Mouse (Mus musculus): ENCODE measurements around the gene Gpr21.
"Not testable (repeated sequence)": the region's sequence is repeated elsewhere in the genome, so short reads cannot be mapped to it uniquely, and the experiment has no call there.

Gene Gpr21

GRCm38 (mm10) chr2:37516030-37516710 is at the start of gene Gpr21:
Gene Gpr21, plus strand, starts transcription at chr2:37516332.
- DNase-seq (ENCODE audit: low read depth, low spot score) = peak; percentile 3

DNA sequence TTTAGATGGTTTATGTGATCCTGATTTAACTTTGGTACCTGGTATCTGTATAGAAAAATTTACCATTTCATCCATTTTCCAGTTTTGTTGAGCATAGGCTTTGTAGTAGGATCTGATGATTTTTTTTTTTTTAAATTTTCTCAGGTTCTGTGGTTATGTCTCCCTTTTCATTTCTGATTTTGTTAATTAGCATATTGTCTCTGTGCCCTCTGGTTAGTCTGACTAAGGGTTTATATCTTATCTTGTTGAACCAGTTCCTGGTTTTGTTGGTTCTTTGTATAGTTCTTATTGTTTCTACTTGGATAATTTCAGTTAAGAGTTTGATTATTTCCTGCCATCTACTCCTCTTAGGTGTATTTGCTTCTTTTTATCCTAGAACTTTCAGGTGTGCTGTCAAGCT is 36.6 kb upstream of the Gpr21 start:
- no peak for DNase-seq (ENCODE audit: low read depth, low spot score)

DNA sequence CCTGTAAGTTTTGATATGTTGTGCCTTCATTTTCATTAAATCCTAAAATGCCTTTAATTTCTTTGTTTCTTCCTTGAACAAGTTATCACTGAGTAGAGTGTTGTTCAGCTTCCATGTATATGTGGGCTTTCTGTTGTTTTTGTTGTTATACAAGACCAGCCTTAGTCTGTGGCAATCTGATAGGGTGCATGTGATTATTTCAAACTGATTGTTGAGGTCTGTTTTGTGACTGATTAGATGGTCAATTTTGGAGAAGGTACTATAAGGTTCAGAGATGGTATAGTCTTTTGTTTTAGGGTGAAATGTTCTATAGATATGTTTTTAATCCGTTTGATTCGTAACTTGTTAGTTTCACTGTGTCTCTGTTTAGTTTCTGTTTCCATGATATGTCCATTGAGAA is 36.1 kb upstream of the Gpr21 start:
- DNase-seq (ENCODE audit: low read depth, low spot score) = no peak

GRCm38 (mm10) chr2:37484165-37484564 is 32.0 kb upstream of the Gpr21 start:
- no peak for DNase-seq (ENCODE audit: low read depth, low spot score)

DNA sequence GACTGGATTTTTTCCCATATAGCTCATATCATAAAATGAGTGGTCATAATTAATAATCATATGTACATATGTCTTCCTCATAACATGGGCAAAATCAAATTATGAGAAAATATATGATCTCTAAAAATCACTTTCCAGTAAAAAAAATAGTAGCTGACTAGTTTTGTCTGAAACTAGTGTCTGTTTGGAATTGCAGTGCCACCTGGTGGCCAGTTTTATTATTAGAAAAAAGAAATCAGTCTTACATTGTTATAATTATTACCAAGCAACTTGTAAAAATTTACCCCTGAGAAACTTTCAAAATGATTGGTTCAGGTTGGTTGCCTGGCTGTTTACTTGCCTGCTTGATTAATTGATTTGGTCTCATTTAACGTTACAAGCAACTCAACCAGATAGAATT is 30.8 kb upstream of the Gpr21 start:
- DNase-seq (ENCODE audit: low read depth, low spot score) = peak; percentile 52

DNA sequence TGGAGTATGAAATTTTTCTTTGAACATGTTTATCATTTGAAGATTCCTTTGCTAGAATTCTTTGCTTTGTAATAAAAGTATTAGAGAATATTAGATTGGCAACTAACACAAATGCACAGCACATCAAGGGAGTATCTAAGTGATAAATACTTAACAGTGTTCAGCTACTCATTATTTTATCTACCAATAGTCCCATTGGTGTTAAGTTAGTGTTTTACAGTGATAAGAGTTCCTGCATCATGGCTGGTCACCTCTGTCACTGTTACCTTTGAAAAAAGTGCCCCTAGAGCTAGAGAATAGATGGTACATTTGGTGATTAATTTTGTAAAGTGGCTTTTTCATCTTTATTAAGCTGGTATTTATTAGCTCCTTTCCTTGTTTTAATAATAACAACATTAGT is 29.7 kb upstream of the Gpr21 start:
- DNase-seq (ENCODE audit: low read depth, low spot score) = no peak

DNA sequence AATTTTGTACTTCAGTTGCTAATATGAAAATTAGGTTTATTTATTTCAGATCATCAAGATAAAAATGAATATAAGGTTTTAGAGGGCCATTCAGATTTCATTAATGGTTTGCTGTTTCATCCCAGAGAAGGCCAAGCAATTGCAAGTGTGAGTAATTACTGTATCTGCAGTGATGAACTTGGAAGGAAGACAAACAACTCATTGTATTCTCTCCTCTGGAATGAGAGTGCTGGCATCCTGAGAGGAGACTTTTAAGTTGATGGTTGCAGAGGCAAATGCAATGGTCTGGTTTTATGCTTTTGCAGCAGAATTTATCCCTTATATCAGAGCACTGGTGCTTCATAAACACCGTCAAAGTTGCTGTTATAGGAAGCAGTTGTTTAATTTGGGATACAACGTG is 27.2 kb upstream of the Gpr21 start:
- no peak for DNase-seq (ENCODE audit: low read depth, low spot score)

GRCm38 (mm10) chr2:37497321-37497720 is 18.8 kb upstream of the Gpr21 start:
- no peak for DNase-seq (ENCODE audit: low read depth, low spot score)

GRCm38 (mm10) chr2:37505856-37506255 is 10.3 kb upstream of the Gpr21 start:
- not testable (repeated sequence) for DNase-seq (ENCODE audit: low read depth, low spot score)

- no peak for DNase-seq (ENCODE audit: low read depth, low spot score)
These were observed 4.8 kb upstream of the Gpr21 start for GRCm38 (mm10) chr2:37511134-37511901.

DNA sequence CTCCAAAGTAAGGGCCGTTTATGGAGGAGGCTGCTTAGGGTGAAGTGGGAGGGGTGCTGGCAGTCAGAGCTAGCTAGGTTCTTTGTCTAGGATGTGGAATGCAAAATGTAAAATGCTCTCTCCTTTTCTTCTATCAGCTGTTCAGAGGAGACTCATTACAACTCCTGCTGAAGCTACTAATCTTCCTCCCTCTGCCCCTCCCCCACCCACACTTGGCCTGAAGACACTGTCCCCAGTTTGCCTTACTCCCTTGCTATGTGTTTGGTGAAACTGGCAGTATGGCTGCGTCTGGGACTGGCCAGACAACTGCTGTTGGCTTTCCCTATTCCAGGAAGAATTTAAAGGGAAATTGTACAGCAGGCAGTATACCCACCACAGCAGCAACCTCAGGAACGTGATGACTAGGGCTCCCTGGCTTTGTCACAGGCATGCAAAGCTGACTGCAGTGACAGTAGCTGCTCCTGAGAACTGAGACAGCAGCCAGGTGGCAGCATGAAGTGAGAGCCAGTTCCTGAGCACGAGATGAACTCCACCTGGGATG is 860 bp downstream of the Gpr21 start:
- no peak for DNase-seq (ENCODE audit: low read depth, low spot score)

DNA sequence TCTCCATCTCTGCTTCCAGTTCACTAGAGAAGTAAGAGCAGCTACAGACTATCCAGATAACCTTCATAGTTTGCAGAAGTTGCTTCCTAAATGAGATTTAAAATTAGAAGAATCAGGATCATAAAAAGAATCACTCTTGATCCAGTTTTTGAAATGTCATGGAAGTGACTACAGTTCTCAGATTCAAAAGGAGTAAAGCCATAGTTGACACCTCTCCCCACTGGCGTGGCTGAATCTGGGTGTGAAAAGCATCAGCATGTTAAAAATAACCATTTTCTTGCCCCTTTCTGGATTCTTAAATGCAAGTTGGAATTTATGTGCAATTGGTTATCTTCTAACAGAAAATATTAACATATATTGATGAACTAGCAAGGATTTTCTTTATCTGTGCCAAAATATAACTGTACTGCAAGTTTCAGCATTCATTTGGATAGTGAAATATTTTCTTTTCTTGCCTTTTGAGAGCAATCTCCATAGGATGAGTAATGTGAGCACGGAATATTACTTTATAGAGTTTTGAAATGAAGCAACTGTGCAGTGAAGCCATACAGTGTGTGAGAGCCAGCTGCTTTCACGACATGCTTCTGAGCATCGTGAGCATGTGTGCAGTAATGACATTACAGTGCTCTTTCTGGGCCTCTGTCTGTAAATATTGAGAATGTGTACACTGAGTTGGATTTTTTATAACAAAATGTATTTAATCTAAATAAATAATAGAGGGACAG is 2.6 kb downstream of the Gpr21 start:
- DNase-seq (ENCODE audit: low read depth, low spot score) = no peak

DNA sequence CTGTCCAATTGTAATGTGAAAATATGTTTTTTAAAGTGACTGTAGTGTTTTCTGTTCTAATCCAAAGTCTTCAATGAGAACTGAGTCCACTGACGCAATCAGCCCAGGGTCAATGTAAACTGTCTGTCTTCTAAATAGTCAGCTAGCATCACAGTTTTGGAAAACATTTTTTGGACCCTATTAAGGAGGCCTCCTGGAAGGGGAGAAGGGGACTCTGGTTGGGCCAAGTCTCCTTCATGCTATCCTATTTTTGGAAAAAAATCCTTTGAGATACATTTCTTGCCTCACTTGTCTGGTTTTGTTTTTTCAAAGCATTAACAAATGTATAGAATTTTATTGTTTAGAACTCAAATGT is 3.1 kb downstream of the Gpr21 start:
- DNase-seq (ENCODE audit: low read depth, low spot score) = no peak

GRCm38 (mm10) chr2:37527587-37527986 is 11.5 kb downstream of the Gpr21 start:
- no peak for DNase-seq (ENCODE audit: low read depth, low spot score)

- no peak for DNase-seq (ENCODE audit: low read depth, low spot score)
These were observed 13.3 kb downstream of the Gpr21 start for GRCm38 (mm10) chr2:37529397-37529796.

DNA sequence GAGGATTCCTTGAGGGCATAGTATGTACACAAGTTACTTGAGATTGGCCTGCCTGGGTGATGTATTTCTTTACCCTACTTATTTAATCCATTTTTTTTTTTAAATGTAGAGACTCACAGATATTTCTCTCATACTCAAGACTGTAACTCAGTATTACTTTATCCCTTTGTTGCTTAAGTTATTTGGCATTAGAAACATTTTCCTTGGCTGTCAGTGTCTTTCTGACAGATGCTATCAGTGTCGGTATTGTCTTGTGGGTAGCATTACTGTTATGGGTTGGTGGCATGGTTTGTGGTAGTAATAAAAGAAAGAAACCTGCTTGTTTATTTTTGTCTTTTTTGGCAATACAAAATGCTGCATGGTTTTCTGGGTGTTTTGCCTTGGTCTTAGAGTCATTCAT is 14.6 kb downstream of the Gpr21 start:
- no peak for DNase-seq (ENCODE audit: low read depth, low spot score)

- DNase-seq (ENCODE audit: low read depth, low spot score) = no peak
These were observed 15.5 kb downstream of the Gpr21 start for GRCm38 (mm10) chr2:37531639-37532038.

DNA sequence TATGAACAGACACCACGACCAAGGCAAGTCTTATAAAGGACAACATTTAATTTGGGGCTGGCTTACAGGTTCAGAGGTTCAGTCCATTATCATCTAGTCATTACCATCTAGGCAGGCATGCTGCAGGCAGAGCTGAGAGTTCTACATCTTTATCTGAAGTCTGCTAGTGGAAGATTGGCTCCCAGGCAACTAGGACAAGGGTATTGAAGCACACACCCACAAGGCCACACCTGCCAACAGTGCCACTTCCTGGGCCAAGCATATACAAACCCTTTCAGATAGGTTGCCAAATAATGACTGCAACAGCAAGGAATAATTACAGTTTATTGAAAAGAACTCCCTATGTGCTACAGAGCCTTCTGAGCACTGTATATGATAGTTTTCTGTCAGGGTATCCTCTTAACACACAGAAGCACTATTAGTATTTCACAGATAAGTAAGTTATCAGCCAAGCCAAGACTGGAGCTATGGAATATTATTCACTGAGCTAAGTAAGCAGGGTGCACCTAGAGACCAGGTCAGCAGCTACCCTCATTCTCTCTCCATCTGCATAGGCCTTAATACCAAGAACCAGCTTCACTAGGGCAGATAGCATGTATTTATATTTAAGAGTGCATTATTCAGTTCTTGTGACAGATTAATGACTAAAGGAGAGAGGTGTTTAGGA is 33.3 kb downstream of the Gpr21 start:
- DNase-seq (ENCODE audit: low read depth, low spot score) = no peak

- DNase-seq (ENCODE audit: low read depth, low spot score) = no peak
These were observed 40.2 kb downstream of the Gpr21 start for GRCm38 (mm10) chr2:37556366-37556765.

GRCm38 (mm10) chr2:37565579-37565978 is 49.4 kb downstream of the Gpr21 start:
- no peak for DNase-seq (ENCODE audit: low read depth, low spot score)

- no peak for DNase-seq (ENCODE audit: low read depth, low spot score)
These were observed 49.9 kb downstream of the Gpr21 start for GRCm38 (mm10) chr2:37566035-37566434.

- DNase-seq (ENCODE audit: low read depth, low spot score) = no peak
These were observed 53.8 kb downstream of the Gpr21 start for GRCm38 (mm10) chr2:37569888-37570287.
